Mouse (Mus musculus): ENCODE data around the gene Tbc1d9b. TPM values are rescaled to one million over a fixed set of nuclear protein-coding genes. Genes with fewer than 3 reads are reported as not detected.

Gene Tbc1d9b
- total RNA-seq, 1 experiment: 18.0 TPM

DNA sequence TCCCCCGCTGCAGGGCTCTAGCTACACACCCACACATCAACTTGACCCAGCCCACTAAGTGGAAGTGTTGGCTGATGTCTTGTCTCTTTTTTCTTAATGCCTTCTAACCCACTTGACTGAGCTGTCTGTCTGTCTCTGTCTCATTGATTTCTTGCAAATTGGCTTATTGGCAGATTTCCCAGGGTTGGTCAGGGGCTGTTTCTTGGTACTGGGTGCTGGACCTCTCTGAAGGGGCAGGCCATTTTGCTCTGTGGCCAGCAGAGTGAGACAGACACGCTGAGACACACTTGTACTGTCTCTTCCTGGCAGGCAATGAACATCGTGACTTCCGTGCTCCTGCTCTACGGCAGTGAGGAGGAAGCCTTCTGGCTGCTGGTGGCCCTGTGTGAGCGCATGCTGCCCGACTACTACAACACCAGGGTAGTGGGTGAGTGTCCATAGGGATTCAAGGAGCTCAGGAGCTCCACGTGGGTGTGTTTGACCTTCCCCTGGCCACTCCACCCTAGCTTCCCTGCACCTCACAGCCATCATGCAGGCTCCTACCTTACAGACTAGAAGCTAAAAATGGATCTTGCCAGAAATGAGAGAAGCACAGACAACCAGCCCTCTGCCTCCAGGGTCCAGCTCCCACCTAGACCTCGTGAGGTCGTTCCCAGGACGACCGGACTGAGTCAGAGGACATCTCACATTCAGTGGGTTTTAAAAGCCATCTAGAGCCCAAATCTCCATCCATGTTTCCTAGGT lies 23.8 kb downstream of the Tbc1d9b start:
- Histone ChIP-seq H3K9me3 (ENCODE audit: control insufficient read depth, insufficient read depth, low read depth, low read length) (no peaks in the 10 kb centered on the region), H3K36me3 (ENCODE audit: control insufficient read depth, insufficient read depth, low read length, poor library complexity, severe bottlenecking) (peaks cover 28% of the 10 kb centered on the region), H3K27ac (ENCODE audit: insufficient read depth, low read depth, low read length, poor library complexity, severe bottlenecking) (no peak overlapping the region), H3K4me3 (ENCODE audit: insufficient read depth in 1 of 2, low read depth in 1 of 2, low read length in 2 of 2, poor library complexity in 1 of 2, severe bottlenecking in 1 of 2) (no peak overlapping the region), H3K9ac (ENCODE audit: insufficient read depth, low read depth, low read length, poor library complexity, severe bottlenecking) (no peak overlapping the region), H3K4me1 (ENCODE audit: control insufficient read depth in 2 of 2, insufficient read depth in 2 of 2, low read length in 2 of 2, poor library complexity in 1 of 2) (no peaks in the 10 kb centered on the region; a peak in 1 of 4 replicates)
- DNase-seq (ENCODE audit: low read depth, low spot score): no peak
- in situ Hi-C loops (cut with MboI; ENCODE audit: low sequenced_read_pairs in 2 of 2, unreplicated experiment in 2 of 2): no loop called here
- TF ChIP-seq ZNF384 (IDR thresholded peaks at IDR 0.05; ENCODE audit: low read depth, low read length) (no peak), MAFK (IDR thresholded peaks at IDR 0.05; ENCODE audit: insufficient read depth, low read depth, low read length) (no peak), ZC3H11A (IDR thresholded peaks at IDR 0.05; ENCODE audit: borderline replicate concordance, low read depth, low read length) (no peak), CHD2 (IDR thresholded peaks at IDR 0.05; ENCODE audit: low read depth, low read length) (no peak), HCFC1 (IDR thresholded peaks at IDR 0.05; ENCODE audit: borderline replicate concordance, insufficient read depth, low read length) (no peak)

DNA sequence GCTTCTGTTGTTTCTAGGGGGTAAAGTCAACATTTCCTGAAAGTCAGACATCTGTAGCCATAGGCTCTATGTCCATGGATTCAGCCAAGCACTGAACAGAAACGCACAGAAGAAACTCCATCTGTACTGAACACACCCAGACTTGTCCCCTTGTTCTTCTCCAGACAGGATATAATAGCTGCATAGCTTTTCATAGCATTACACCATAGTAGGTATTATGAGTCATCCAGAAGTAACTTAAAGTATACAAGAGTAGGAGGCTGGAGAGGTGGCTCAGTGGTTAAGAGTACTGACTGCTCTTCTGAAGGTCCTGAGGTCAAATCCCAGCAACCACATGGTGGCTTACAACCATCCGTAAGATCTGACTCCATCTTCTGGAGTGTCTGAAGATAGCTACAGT lies 24.6 kb downstream of the Tbc1d9b start:
- no peak for TF ChIP-seq MAFK (IDR thresholded peaks at IDR 0.05; ENCODE audit: insufficient read depth, low read depth, low read length)
- no peak for TF ChIP-seq ZC3H11A (IDR thresholded peaks at IDR 0.05; ENCODE audit: borderline replicate concordance, low read depth, low read length)
- no peak for TF ChIP-seq ZNF384 (IDR thresholded peaks at IDR 0.05; ENCODE audit: low read depth, low read length)
- H3K36me3 ChIP-seq (ENCODE audit: control insufficient read depth, insufficient read depth, low read length, poor library complexity, severe bottlenecking): peaks cover 27% of the 10 kb centered on the region; the same call in 1 of the 2 replicates
- no peak for DNase-seq (ENCODE audit: low read depth, low spot score)
- H3K4me3 ChIP-seq (ENCODE audit: insufficient read depth in 1 of 2, low read depth in 1 of 2, low read length in 2 of 2, poor library complexity in 1 of 2, severe bottlenecking in 1 of 2): no peak overlapping the region
- H3K4me1 ChIP-seq (ENCODE audit: control insufficient read depth in 2 of 2, insufficient read depth in 2 of 2, low read length in 2 of 2, poor library complexity in 1 of 2): no peaks in the 10 kb centered on the region; a peak in 1 of 4 replicates
- H3K9me3 ChIP-seq (ENCODE audit: control insufficient read depth, insufficient read depth, low read depth, low read length): no peaks in the 10 kb centered on the region
- H3K27ac ChIP-seq (ENCODE audit: insufficient read depth, low read depth, low read length, poor library complexity, severe bottlenecking): no peak overlapping the region
- in situ Hi-C loops (cut with MboI; ENCODE audit: low sequenced_read_pairs in 2 of 2, unreplicated experiment in 2 of 2): no loop called here
- no peak overlapping the region for H3K9ac ChIP-seq (ENCODE audit: insufficient read depth, low read depth, low read length, poor library complexity, severe bottlenecking)

- Histone ChIP-seq H3K4me3 (ENCODE audit: insufficient read depth in 1 of 2, low read depth in 1 of 2, low read length in 2 of 2, poor library complexity in 1 of 2, severe bottlenecking in 1 of 2) (no peak overlapping the region), H3K9ac (ENCODE audit: insufficient read depth, low read depth, low read length, poor library complexity, severe bottlenecking) (no peak overlapping the region), H3K4me1 (ENCODE audit: control insufficient read depth in 2 of 2, insufficient read depth in 2 of 2, low read length in 2 of 2, poor library complexity in 1 of 2) (no peaks in the 10 kb centered on the region; a peak in 1 of 4 replicates), H3K36me3 (ENCODE audit: control insufficient read depth, insufficient read depth, low read length, poor library complexity, severe bottlenecking) (peaks cover 22% of the 10 kb centered on the region; the same call in 1 of the 2 replicates), H3K9me3 (ENCODE audit: control insufficient read depth, insufficient read depth, low read depth, low read length) (no peaks in the 10 kb centered on the region), H3K27ac (ENCODE audit: insufficient read depth, low read depth, low read length, poor library complexity, severe bottlenecking) (no peak overlapping the region)
- TF ChIP-seq CHD2 (IDR thresholded peaks at IDR 0.05; ENCODE audit: low read depth, low read length): no peak
- no peak for DNase-seq (ENCODE audit: low read depth, low spot score)
- in situ Hi-C loops (cut with MboI; ENCODE audit: low sequenced_read_pairs in 2 of 2, unreplicated experiment in 2 of 2): no loop called here
Observed at GRCm38 (mm10) chr11:50156725-50157258, 25.6 kb downstream of the Tbc1d9b start.

DNA sequence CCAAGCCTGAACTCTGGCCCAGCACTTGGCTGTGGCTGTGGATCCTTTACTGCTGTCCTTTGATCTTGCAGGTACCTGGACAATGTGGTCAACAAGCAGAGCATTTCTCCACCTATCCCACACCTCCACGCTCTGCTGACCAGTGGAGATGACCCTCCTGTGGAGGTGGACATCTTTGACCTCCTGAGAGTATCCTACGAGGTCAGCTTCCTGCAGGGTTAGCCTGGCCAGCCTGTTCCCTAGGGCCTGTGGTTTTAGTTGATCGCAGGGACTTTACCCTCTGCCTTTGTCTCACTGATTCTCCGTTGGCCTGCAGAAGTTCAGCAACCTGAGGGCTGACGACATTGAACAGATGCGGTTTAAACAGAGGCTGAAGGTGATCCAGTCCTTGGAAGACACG lies 27.1 kb downstream of the Tbc1d9b start:
- H3K9me3 ChIP-seq (ENCODE audit: control insufficient read depth, insufficient read depth, low read depth, low read length): no peaks in the 10 kb centered on the region
- H3K4me1 ChIP-seq (ENCODE audit: control insufficient read depth in 2 of 2, insufficient read depth in 2 of 2, low read length in 2 of 2, poor library complexity in 1 of 2): no peaks in the 10 kb centered on the region; a peak in 1 of 4 replicates
- TF ChIP-seq CHD2 (IDR thresholded peaks at IDR 0.05; ENCODE audit: low read depth, low read length) (no peak), ZC3H11A (IDR thresholded peaks at IDR 0.05; ENCODE audit: borderline replicate concordance, low read depth, low read length) (no peak), ZNF384 (IDR thresholded peaks at IDR 0.05; ENCODE audit: low read depth, low read length) (no peak), HCFC1 (IDR thresholded peaks at IDR 0.05; ENCODE audit: borderline replicate concordance, insufficient read depth, low read length) (no peak), MAFK (IDR thresholded peaks at IDR 0.05; ENCODE audit: insufficient read depth, low read depth, low read length) (no peak)
- H3K27ac ChIP-seq (ENCODE audit: insufficient read depth, low read depth, low read length, poor library complexity, severe bottlenecking): no peak overlapping the region
- in situ Hi-C loops (cut with MboI; ENCODE audit: low sequenced_read_pairs in 2 of 2, unreplicated experiment in 2 of 2): no loop called here
- DNase-seq (ENCODE audit: low read depth, low spot score): no peak
- peaks cover 16% of the 10 kb centered on the region; the same call in 1 of the 2 replicates for H3K36me3 ChIP-seq (ENCODE audit: control insufficient read depth, insufficient read depth, low read length, poor library complexity, severe bottlenecking)
- H3K4me3 ChIP-seq (ENCODE audit: insufficient read depth in 1 of 2, low read depth in 1 of 2, low read length in 2 of 2, poor library complexity in 1 of 2, severe bottlenecking in 1 of 2): no peak overlapping the region
- H3K9ac ChIP-seq (ENCODE audit: insufficient read depth, low read depth, low read length, poor library complexity, severe bottlenecking): no peak overlapping the region

All from ES-E14 (cell line).